Mouse (Mus musculus) kidney, embryonic 16.5 days (tissue): ENCODE measurements around the gene Hmg20a. TPM values are rescaled to one million over a fixed set of nuclear protein-coding genes. Genes with fewer than 3 reads are reported as not detected.

Experiments used
- ATAC-seq: fragments of 200-750 bp; cut with Nextera tagmentation; 2 replicates; pipeline ENCODE4 v1.8.0; 2017; ENCODE audit warnings: moderate TSS enrichment; ENCODE audit not compliant: low FRiP score, low TSS enrichment
- H3K27ac ChIP-seq: fragments of 300-500 bp; sonication (generic); 2 replicates; pipeline ENCODE4 v1.5.1; 2014; ENCODE audit warnings: low read length
- H3K27me3 ChIP-seq: fragments of 300-500 bp; sonication (generic); 2 replicates; pipeline ENCODE4 v1.6.1; 2014; ENCODE audit warnings: low read length, control low read depth, mixed read lengths; ENCODE audit not compliant: insufficient read depth
- H3K36me3 ChIP-seq: fragments of 300-500 bp; sonication (generic); 2 replicates; pipeline ENCODE4 v1.6.1; 2014; ENCODE audit warnings: low read length, control low read depth, mixed read lengths; ENCODE audit not compliant: insufficient read depth
- H3K4me1 ChIP-seq: fragments of 300-500 bp; sonication (generic); 2 replicates; pipeline ENCODE4 v1.6.1; 2014; ENCODE audit warnings: low read length, control low read depth, mixed read lengths; ENCODE audit not compliant: insufficient read depth
- H3K4me2 ChIP-seq: fragments of 300-500 bp; sonication (generic); replicated peaks from 2 replicates; pipeline ENCODE4 v1.6.1; 2014; ENCODE audit warnings: low read depth, low read length
- H3K4me3 ChIP-seq: fragments of 300-500 bp; sonication (generic); 2 replicates; pipeline ENCODE4 v1.5.1; 2014; ENCODE audit warnings: mild to moderate bottlenecking, low read length
- H3K9ac ChIP-seq: fragments of 300-500 bp; sonication (generic); replicated peaks from 2 replicates; pipeline ENCODE4 v1.6.1; 2014; ENCODE audit warnings: low read length
- H3K9me3 ChIP-seq: fragments of 300-500 bp; sonication (generic); 2 replicates; pipeline ENCODE4 v1.6.1; 2016; ENCODE audit warnings: low read length, control low read depth
- WGBS: fragments of 180-500 bp; shearing (Covaris S2); extraction: QIAGEN DNeasy Blood & Tissue Kit; methylation state at CpG from one replicate; pipeline ENCODE4 v1.1.7; 2014; 5-methylcytosine and 5-hydroxymethylcytosine counted together
- polyA plus RNA-seq: library from polyadenylated mRNA; unstranded; fragments of >200 nt; fragmentation: Nextera tagmentation; extraction: Ambion mirVana; gene quantifications from 2 replicates; pipeline ENCODE4 v1.2.1, GENCODE M21; 2015

The Hmg20a gene
- polyA plus RNA-seq, 1 experiment from 2014 or later: 59.7 TPM

GRCm38 (mm10) chr9:56487651-56488050 is 69.2 kb downstream of the Hmg20a start:
- H3K27ac ChIP-seq: no peak overlapping the region
- no peak for ATAC-seq
- no peaks in the 10 kb centered on the region for H3K9me3 ChIP-seq
- H3K4me2 ChIP-seq: no peak overlapping the region
- no peak overlapping the region for H3K4me3 ChIP-seq
- no peaks in the 10 kb centered on the region for H3K27me3 ChIP-seq
- no peak overlapping the region for H3K9ac ChIP-seq
- H3K36me3 ChIP-seq: peaks cover 46% of the 10 kb centered on the region
- 85% methylated on average over 3 of the region's 3 CpGs for WGBS
- H3K4me1 ChIP-seq: no peaks in the 10 kb centered on the region

- Histone ChIP-seq H3K9ac (no peak overlapping the region), H3K4me2 (no peak overlapping the region), H3K27ac (peak overlapping the region; percentile 13; the same call in 1 of the 2 replicates), H3K9me3 (no peaks in the 10 kb centered on the region), H3K27me3 (no peaks in the 10 kb centered on the region), H3K4me3 (no peak overlapping the region), H3K4me1 (peaks cover 13% of the 10 kb centered on the region), H3K36me3 (peaks cover 51% of the 10 kb centered on the region)
- 71% methylated on average over 3 of the region's 3 CpGs for WGBS
- ATAC-seq: no peak
These were observed 74.0 kb downstream of the Hmg20a start for GRCm38 (mm10) chr9:56492391-56492790.

DNA sequence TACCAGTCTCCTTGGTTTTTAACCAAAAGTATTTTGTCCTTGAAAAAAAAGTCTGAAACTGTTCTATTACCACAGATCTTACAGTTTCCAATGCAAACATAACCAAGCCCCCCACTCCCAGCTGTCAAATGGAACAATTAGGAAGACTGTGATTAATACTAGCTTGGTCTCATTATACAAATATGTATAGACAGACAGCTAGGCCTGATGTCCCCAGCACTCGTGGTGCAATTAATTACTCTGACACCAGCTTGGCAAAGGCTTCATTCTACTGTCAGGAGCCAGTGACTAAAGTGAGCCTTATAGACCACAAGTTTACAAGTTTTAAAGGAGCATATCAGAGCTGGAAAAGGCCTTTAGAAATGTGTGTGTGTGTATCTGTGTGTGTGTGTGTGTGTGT is 74.5 kb downstream of the Hmg20a start:
- 41% methylated on average over 1 of the region's 1 CpGs for WGBS
- H3K9me3 ChIP-seq: no peaks in the 10 kb centered on the region
- H3K36me3 ChIP-seq: peaks cover 51% of the 10 kb centered on the region
- H3K4me3 ChIP-seq: no peak overlapping the region
- no peak overlapping the region for H3K9ac ChIP-seq
- ATAC-seq: peak; percentile 31; the same call in 1 of the 2 replicates
- H3K27ac ChIP-seq: peak overlapping the region; percentile 13; the same call in 1 of the 2 replicates
- no peaks in the 10 kb centered on the region for H3K27me3 ChIP-seq
- H3K4me2 ChIP-seq: no peak overlapping the region
- H3K4me1 ChIP-seq: peaks cover 13% of the 10 kb centered on the region

DNA sequence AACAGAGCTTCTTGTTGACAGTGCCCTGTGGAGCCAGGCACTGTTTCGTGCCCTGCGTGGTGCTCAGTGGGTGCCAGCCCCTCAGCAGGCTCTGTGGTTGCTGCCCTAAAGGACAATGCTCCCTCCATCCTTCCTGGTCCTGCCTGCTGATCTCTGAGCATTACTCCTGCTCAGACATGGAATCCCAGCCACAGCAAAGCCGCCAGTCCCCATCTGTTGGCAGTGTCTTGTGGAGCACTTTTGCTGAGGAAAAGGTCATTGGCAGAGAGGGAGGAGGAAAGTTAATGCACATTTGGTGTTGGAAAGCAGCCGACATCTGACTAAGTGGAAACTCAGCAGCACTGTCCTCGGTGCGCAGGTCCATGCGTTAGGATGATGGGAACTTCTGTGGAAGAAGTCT is 76.7 kb downstream of the Hmg20a start:
- Histone ChIP-seq H3K27ac (peak overlapping the region; percentile 6; the same call in 1 of the 2 replicates), H3K4me1 (peaks cover 27% of the 10 kb centered on the region), H3K36me3 (peaks cover 33% of the 10 kb centered on the region), H3K4me3 (no peak overlapping the region), H3K27me3 (no peaks in the 10 kb centered on the region), H3K9me3 (no peaks in the 10 kb centered on the region), H3K9ac (0 out of 2 replicates have a peak overlapping the region, but pooled peaks have one; percentile 7), H3K4me2 (no peak overlapping the region)
- WGBS: 75% methylated on average over 7 of the region's 7 CpGs
- no peak for ATAC-seq

GRCm38 (mm10) chr9:56495795-56496232 is 77.4 kb downstream of the Hmg20a start:
- 69% methylated on average over 5 of the region's 5 CpGs for WGBS
- no peak overlapping the region for H3K4me2 ChIP-seq
- peaks cover 27% of the 10 kb centered on the region for H3K36me3 ChIP-seq
- H3K27me3 ChIP-seq: no peaks in the 10 kb centered on the region
- ATAC-seq: no peak
- peaks cover 30% of the 10 kb centered on the region for H3K4me1 ChIP-seq
- 0 out of 2 replicates have a peak overlapping the region, but pooled peaks have one; percentile 4 for H3K27ac ChIP-seq
- H3K4me3 ChIP-seq: no peak overlapping the region
- no peak overlapping the region for H3K9ac ChIP-seq
- H3K9me3 ChIP-seq: no peaks in the 10 kb centered on the region

GRCm38 (mm10) chr9:56496567-56496966 is 78.2 kb downstream of the Hmg20a start:
- no peak for ATAC-seq
- no peak overlapping the region for H3K4me2 ChIP-seq
- peaks cover 20% of the 10 kb centered on the region for H3K36me3 ChIP-seq
- 0 out of 2 replicates have a peak overlapping the region, but pooled peaks have one; percentile 4 for H3K27ac ChIP-seq
- no peaks in the 10 kb centered on the region for H3K27me3 ChIP-seq
- H3K4me3 ChIP-seq: no peak overlapping the region
- H3K9ac ChIP-seq: no peak overlapping the region
- H3K9me3 ChIP-seq: no peaks in the 10 kb centered on the region
- H3K4me1 ChIP-seq: peaks cover 37% of the 10 kb centered on the region
- WGBS: 89% methylated on average over 5 of the region's 5 CpGs

DNA sequence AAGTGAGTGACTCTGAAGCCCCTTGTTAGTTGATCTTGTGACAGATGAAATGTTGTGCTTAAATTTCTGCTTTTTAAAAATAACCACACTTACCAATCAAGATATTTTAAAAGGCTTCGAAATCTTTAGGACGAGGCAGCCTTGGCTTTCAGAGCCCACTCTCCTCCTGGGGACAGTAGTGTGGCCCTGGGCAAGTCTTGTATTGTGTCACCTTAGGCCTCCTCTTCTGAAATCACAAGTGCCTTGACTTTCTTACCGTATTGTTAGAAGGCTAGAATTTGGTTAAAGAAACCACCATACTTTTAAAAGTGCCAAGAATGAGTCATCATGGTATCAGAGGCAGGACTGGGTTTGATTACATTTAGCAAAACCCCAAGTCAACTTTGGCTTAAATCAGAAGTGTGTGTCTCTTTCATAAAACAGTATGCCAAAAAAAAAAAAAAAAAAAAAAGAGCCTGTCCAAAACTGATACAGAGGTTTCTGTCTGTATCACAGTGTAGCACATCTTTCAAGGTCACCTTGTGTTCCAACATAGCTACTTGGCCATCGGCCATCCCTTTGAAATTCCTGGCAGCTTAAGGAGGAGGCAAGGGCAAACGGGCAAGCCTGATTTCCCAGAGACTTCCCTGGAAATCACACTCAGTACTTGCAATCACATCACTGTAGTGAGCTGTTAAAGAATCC is 78.9 kb downstream of the Hmg20a start:
- H3K36me3 ChIP-seq: peaks cover 14% of the 10 kb centered on the region
- H3K4me3 ChIP-seq: no peak overlapping the region
- no peak for ATAC-seq
- H3K9ac ChIP-seq: no peak overlapping the region
- no peaks in the 10 kb centered on the region for H3K27me3 ChIP-seq
- no peaks in the 10 kb centered on the region for H3K9me3 ChIP-seq
- H3K4me2 ChIP-seq: no peak overlapping the region
- WGBS: 67% methylated on average over 5 of the region's 5 CpGs
- peak overlapping the region; percentile 48; the same call in 1 of the 2 replicates for H3K27ac ChIP-seq
- H3K4me1 ChIP-seq: peaks cover 44% of the 10 kb centered on the region

DNA sequence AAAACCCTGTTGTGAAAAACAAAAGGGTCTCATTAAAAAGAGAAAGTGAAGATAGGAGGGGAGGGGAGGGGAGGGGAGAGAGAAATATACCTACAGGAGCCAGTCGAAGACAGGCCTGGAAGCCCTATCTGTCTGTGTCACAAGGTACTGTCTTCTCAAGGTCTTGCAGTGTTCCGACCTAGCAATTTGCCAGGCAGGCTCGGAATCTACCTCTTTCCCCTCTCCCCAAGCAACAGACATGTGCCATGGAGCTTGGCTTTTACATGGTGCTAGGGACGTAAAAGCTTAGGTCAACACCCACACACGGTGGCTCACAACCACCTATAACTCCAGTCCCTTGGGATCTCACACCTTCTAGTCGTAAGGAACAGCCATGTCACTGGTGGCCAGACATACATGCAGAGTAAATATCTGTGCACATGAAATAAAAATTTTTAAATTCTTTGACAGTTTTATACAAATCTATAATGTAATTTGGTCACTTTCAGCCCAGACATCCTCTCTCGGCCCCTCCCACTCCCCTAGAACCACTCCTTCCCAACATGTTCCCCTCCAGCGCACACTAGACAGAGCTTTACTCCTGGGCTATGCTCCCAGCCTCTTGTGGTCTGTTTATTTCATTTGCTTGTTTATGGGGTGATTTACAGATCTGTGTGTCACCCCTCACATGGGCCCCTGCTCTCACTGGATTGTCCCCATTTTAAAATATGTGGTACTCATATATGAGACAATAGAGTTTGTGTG is 81.1 kb downstream of the Hmg20a start:
- Histone ChIP-seq H3K27ac (no peak overlapping the region), H3K4me3 (no peak overlapping the region), H3K9me3 (no peaks in the 10 kb centered on the region), H3K27me3 (no peaks in the 10 kb centered on the region), H3K4me1 (peaks cover 66% of the 10 kb centered on the region), H3K9ac (no peak overlapping the region), H3K4me2 (no peak overlapping the region), H3K36me3 (peaks cover 13% of the 10 kb centered on the region)
- 62% methylated on average over 8 of the region's 8 CpGs for WGBS
- ATAC-seq: no peak

DNA sequence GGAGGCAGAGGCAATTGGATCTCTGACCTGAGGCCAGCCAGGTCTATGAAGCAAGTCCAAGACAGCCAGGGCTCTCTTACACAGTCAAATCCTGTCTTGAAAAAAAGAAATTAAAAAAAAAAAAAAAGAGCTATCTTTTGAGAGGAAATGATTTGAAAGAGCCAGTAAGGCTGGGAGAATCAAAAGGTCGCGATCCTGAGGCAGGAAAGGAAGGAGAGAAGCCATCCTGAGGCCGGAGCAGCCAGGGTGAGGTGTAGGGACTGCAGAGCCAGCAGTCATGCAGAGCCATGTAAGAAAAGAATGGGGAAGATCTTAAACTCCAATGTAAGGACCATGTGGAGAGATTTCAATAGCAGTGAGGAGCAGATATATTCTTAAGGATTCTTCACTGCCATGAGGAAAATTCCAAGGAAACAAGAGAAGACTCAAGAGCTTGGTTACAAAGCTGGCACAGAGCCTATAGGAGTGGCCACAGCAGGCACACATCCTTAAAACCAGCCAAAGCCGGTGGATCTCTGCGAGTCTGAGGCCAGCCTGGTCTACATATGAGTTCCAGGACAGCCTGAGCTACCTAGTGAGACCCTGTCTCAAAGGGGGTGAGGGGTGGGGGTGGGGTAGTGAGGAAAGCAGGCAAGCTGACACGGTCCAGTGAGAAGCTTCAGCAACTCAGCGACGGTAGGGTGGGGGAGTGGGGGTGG is 82.6 kb downstream of the Hmg20a start:
- H3K9me3 ChIP-seq: no peaks in the 10 kb centered on the region
- peak overlapping the region; percentile 98 for H3K27ac ChIP-seq
- no peaks in the 10 kb centered on the region for H3K27me3 ChIP-seq
- H3K4me1 ChIP-seq: peaks cover 68% of the 10 kb centered on the region
- no peak overlapping the region for H3K4me2 ChIP-seq
- 46% methylated on average over 8 of the region's 8 CpGs for WGBS
- ATAC-seq: no peak
- no peak overlapping the region for H3K9ac ChIP-seq
- no peaks in the 10 kb centered on the region for H3K36me3 ChIP-seq
- no peak overlapping the region for H3K4me3 ChIP-seq
